In genomic region chr9:69672657-69673462, GRCm38 (mm10) we compare ENCODE assay signal across 26 mouse cellular contexts.
DNase-seq lines count a peak whose midpoint lies in the region; ATAC-seq and TF ChIP-seq lines count a peak whose summit lies in the region.
"Had no signal": no experiment of that assay in that cellular context is flagged by ENCODE, and none has a peak within 500 bp of the region (broad histone marks: within the 10 kb centered on the region; RNA-seq: fewer than 3 reads in every experiment).

No protein-coding gene starts in this region.

- H3K27me3 ChIP-seq in hindbrain, embryonic 16.5 days (replicated peaks; ENCODE audit: control insufficient read depth, insufficient read depth, low read length) = peaks cover 10% of the 10 kb centered on the region
- peaks cover 25% of the 10 kb centered on the region for H3K27me3 ChIP-seq in hindbrain, embryonic 14.5 days (ENCODE audit: control insufficient read depth, insufficient read depth, low read length)
- H3K27me3 ChIP-seq in midbrain, postnatal 0 days (ENCODE audit: insufficient read depth, low read length) = peaks cover 13% of the 10 kb centered on the region
- peaks cover 73% of the 10 kb centered on the region for H3K27me3 ChIP-seq in midbrain, embryonic 10.5 days (ENCODE audit: low read depth, poor library complexity, severe bottlenecking)

- 57% methylated on average over 13 of the region's 13 CpGs for WGBS in hindbrain, embryonic 16.5 days
- WGBS in hindbrain, embryonic 14.5 days = 58% methylated on average over 13 of the region's 13 CpGs
- 67% methylated on average over 13 of the region's 13 CpGs for WGBS in midbrain, postnatal 0 days
- 68% methylated on average over 13 of the region's 13 CpGs for WGBS in midbrain, embryonic 10.5 days

- peak; percentile 43; the same call in 1 of the 2 replicates for ATAC-seq in hindbrain, embryonic 16.5 days
- ATAC-seq in hindbrain, embryonic 14.5 days (ENCODE audit: low FRiP score) = no peak
- ATAC-seq in midbrain, postnatal 0 days (ENCODE audit: low FRiP score) = no peak
- peak; percentile 56 to 80; a peak in 3 of 4 replicates for ATAC-seq in hematopoietic stem cell, adult 5-6 weeks (replicated peaks in 1 of 2; ENCODE audit: insufficient read depth in 1 of 2, low FRiP score in 2 of 2, low TSS enrichment in 1 of 2, low read depth in 1 of 2, poor library complexity in 2 of 2, severe bottlenecking in 2 of 2)
- ATAC-seq: activated CD4-positive, CD25-positive, alpha-beta regulatory T cell, adult 4 months; forebrain, embryonic 16.5 days; liver, postnatal 0 days; midbrain, embryonic 15.5 days had no signal

- H3K9me3 ChIP-seq in hindbrain, embryonic 16.5 days (ENCODE audit: control insufficient read depth, low read length) = no peaks in the 10 kb centered on the region
- no peaks in the 10 kb centered on the region for H3K9me3 ChIP-seq in hindbrain, embryonic 14.5 days (ENCODE audit: control insufficient read depth, low read length)
- H3K9me3 ChIP-seq in midbrain, postnatal 0 days (ENCODE audit: low read length) = no peaks in the 10 kb centered on the region
- H3K9me3 ChIP-seq in midbrain, embryonic 10.5 days (replicated peaks) = no peaks in the 10 kb centered on the region
- H3K9me3 ChIP-seq: heart, embryonic 15.5 days; midbrain, embryonic 15.5 days; neural tube, embryonic 12.5 days; stomach, embryonic 15.5 days had no signal

- H3K4me3 ChIP-seq in hindbrain, embryonic 16.5 days (ENCODE audit: low read length) = no peak overlapping the region
- H3K4me3 ChIP-seq in hindbrain, embryonic 14.5 days (replicated peaks; ENCODE audit: low read length) = no peak overlapping the region
- H3K4me3 ChIP-seq in midbrain, postnatal 0 days (ENCODE audit: low read depth, low read length) = no peak overlapping the region
- no peak overlapping the region for H3K4me3 ChIP-seq in midbrain, embryonic 10.5 days
- H3K4me3 ChIP-seq: erythroblast, embryonic 14.5 days; gastrocnemius, adult 2 months; heart, embryonic 15.5 days; limb, embryonic 12.5 days; midbrain, embryonic 15.5 days; myocyte; neural tube, embryonic 12.5 days; stomach, embryonic 15.5 days had no signal

- no peak overlapping the region for H3K9ac ChIP-seq in hindbrain, embryonic 16.5 days (ENCODE audit: low read depth, low read length)
- H3K9ac ChIP-seq in hindbrain, embryonic 14.5 days = no peak overlapping the region
- no peak overlapping the region for H3K9ac ChIP-seq in midbrain, postnatal 0 days (replicated peaks; ENCODE audit: low read length, poor library complexity, severe bottlenecking)
- H3K9ac ChIP-seq: heart, embryonic 15.5 days; limb, embryonic 12.5 days; liver, postnatal 0 days; midbrain, embryonic 15.5 days; neural tube, embryonic 12.5 days; stomach, embryonic 15.5 days had no signal

- DNase-seq in hindbrain, embryonic 14.5 days (ENCODE audit: low spot score) = no peak
- peak; percentile 53 for DNase-seq in midbrain, postnatal 0 days (ENCODE audit: low spot score)
- DNase-seq in midbrain, embryonic 10.5 days (ENCODE audit: low spot score) = no peak
- no peak for DNase-seq in adrenal gland, postnatal 25 days
- DNase-seq: adrenal gland, adult 2 months; B cell, adult 2 months; cerebellum, adult 2 months; gastrocnemius, adult 2 months; heart, postnatal 36 days; kidney, adult 11 months; kidney, postnatal 14 days; layer of hippocampus, adult 9-11 months; liver, postnatal 0 days; lung, postnatal 36 days had no signal

- no peak overlapping the region for H3K4me2 ChIP-seq in hindbrain, embryonic 16.5 days (ENCODE audit: low read length)
- no peak overlapping the region for H3K4me2 ChIP-seq in hindbrain, embryonic 14.5 days (replicated peaks)
- no peak overlapping the region for H3K4me2 ChIP-seq in midbrain, postnatal 0 days (ENCODE audit: low read depth, low read length, poor library complexity, severe bottlenecking)
- H3K4me2 ChIP-seq: heart, embryonic 15.5 days; limb, embryonic 12.5 days; liver, embryonic 11.5 days; midbrain, embryonic 15.5 days; neural tube, embryonic 12.5 days; stomach, embryonic 15.5 days had no signal

- H3K27ac ChIP-seq in hindbrain, embryonic 16.5 days (ENCODE audit: low read depth, low read length) = no peak overlapping the region
- no peak overlapping the region for H3K27ac ChIP-seq in hindbrain, embryonic 14.5 days
- H3K27ac ChIP-seq in midbrain, postnatal 0 days (ENCODE audit: low read depth, low read length) = no peak overlapping the region
- H3K27ac ChIP-seq in midbrain, embryonic 10.5 days (replicated peaks) = no peak overlapping the region
- H3K27ac ChIP-seq: gastrocnemius, adult 2 months; heart, embryonic 15.5 days; limb, embryonic 12.5 days; midbrain, embryonic 15.5 days; neural tube, embryonic 12.5 days; stomach, embryonic 15.5 days had no signal

- no peaks in the 10 kb centered on the region for H3K36me3 ChIP-seq in hindbrain, embryonic 16.5 days (ENCODE audit: control insufficient read depth, insufficient read depth, low read length)
- no peaks in the 10 kb centered on the region for H3K36me3 ChIP-seq in hindbrain, embryonic 14.5 days (replicated peaks; ENCODE audit: control insufficient read depth, insufficient read depth)
- H3K36me3 ChIP-seq in midbrain, postnatal 0 days (ENCODE audit: insufficient read depth, low read length) = no peaks in the 10 kb centered on the region
- H3K36me3 ChIP-seq in midbrain, embryonic 10.5 days = no peaks in the 10 kb centered on the region
- H3K36me3 ChIP-seq: heart, embryonic 15.5 days; limb, embryonic 12.5 days; midbrain, embryonic 15.5 days; neural tube, embryonic 12.5 days; stomach, embryonic 15.5 days had no signal

- peaks cover 15% of the 10 kb centered on the region for H3K4me1 ChIP-seq in hindbrain, embryonic 16.5 days (ENCODE audit: control insufficient read depth, insufficient read depth, low read depth, low read length)
- peaks cover 19% of the 10 kb centered on the region; the same call in 1 of the 2 replicates for H3K4me1 ChIP-seq in hindbrain, embryonic 14.5 days (replicated peaks; ENCODE audit: control insufficient read depth, insufficient read depth, low read length)
- H3K4me1 ChIP-seq in midbrain, postnatal 0 days (ENCODE audit: insufficient read depth, low read length) = peaks cover 5% of the 10 kb centered on the region
- H3K4me1 ChIP-seq in midbrain, embryonic 10.5 days = peaks cover 47% of the 10 kb centered on the region

- TF ChIP-seq CTCF in midbrain, postnatal 0 days (IDR thresholded peaks at IDR 0.05) = no peak

Comparison
In these comparisons a context has a peak if more than half of its experiments do, and no peak if none do; other contexts are left out.
1. ATAC-seq: peak in hindbrain, embryonic 16.5 days (single experiment) and hematopoietic stem cell, adult 5-6 weeks (2 of 2); none in hindbrain, embryonic 14.5 days (single experiment) and midbrain, postnatal 0 days (single experiment).